27 mouse cellular contexts compared by ENCODE assay signal in the genomic region with DNA sequence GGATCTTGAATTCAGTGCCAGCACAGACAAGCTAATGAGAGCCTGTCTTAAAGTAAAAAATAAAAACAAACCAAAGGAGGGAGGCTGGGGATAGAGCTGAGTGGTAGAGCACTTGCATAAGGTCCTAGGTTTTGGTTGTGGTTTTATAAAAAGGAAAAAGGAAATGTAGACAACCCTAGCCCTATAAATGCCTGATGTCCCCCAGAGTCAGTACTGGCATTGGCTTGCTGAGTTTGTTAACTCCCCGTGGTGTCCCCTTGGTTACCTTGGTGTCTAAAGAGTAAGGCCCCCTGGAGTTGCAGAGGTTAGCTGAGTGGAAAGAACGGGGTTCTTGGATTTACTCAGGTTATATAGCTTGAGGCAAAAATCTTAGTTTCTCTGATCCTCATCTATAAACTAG. TPM values are rescaled to one million over a fixed set of nuclear protein-coding genes. Genes with fewer than 3 reads are reported as not detected.
DNase-seq lines count a peak whose midpoint lies in the region; ATAC-seq and TF ChIP-seq lines count a peak whose summit lies in the region.
"Had no signal": no experiment of that assay in that cellular context is flagged by ENCODE, and none has a peak within 500 bp of the region (broad histone marks: within the 10 kb centered on the region; RNA-seq: fewer than 3 reads in every experiment).

No protein-coding gene starts in this region.

- no peak overlapping the region for H3K4me3 ChIP-seq in kidney, embryonic 15.5 days (replicated peaks)
- H3K4me3 ChIP-seq in ES-E14 (ENCODE audit: insufficient read depth in 1 of 2, low read depth in 1 of 2, low read length in 2 of 2, poor library complexity in 1 of 2, severe bottlenecking in 1 of 2): no peak overlapping the region
- H3K4me3 ChIP-seq: embryonic facial prominence, embryonic 15.5 days; forebrain, embryonic 12.5 days; gastrocnemius, adult 2 months; heart, embryonic 10.5 days; hindbrain, embryonic 13.5 days had no signal

- H3K27ac ChIP-seq in kidney, embryonic 15.5 days: 0 out of 2 replicates have a peak overlapping the region, but pooled peaks have one; percentile 37
- peak overlapping the region; percentile 7; the same call in 1 of the 2 replicates for H3K27ac ChIP-seq in ES-E14 (ENCODE audit: insufficient read depth, low read depth, low read length, poor library complexity, severe bottlenecking)
- H3K27ac ChIP-seq: embryonic facial prominence, embryonic 15.5 days; forebrain, embryonic 12.5 days; gastrocnemius, adult 2 months; heart, embryonic 10.5 days; hindbrain, embryonic 13.5 days; hindbrain, postnatal 0 days had no signal

- 35% methylated on average over 2 of the region's 2 CpGs for WGBS in kidney, embryonic 15.5 days

- no peak for DNase-seq in kidney, postnatal 4 days
- peak; percentile 58 for DNase-seq in 416B (ENCODE audit: low read depth)
- no peak for DNase-seq in ES-E14 (ENCODE audit: low read depth, low spot score)
- DNase-seq in left cerebral cortex, postnatal 25 days (ENCODE audit: low spot score in 2 of 2): no peak
- no peak for DNase-seq in left cerebral cortex, postnatal 10 days (ENCODE audit: extremely low spot score in 1 of 2, low spot score in 2 of 2)
- DNase-seq in frontal cortex, adult 2 months (ENCODE audit: extremely low spot score in 1 of 2, low spot score in 1 of 2): no peak
- DNase-seq: adrenal gland, adult 2 months; adrenal gland, postnatal 25 days; cerebellum, adult 18-20 months; cerebellum, adult 9-11 months; cerebellum, postnatal 36 days; embryo, embryonic 11 days; forebrain, postnatal 0 days; gastrocnemius, adult 2 months; gastrocnemius, postnatal 36 days; heart, adult 18-20 months; heart, postnatal 10 days; heart, postnatal 4 days had no signal

- in situ Hi-C loops in ES-E14 (cut with MboI; ENCODE audit: low sequenced_read_pairs in 2 of 2, unreplicated experiment in 2 of 2): no loop called here

- H3K4me2 ChIP-seq in kidney, embryonic 15.5 days: no peak overlapping the region
- H3K4me2 ChIP-seq: embryonic facial prominence, embryonic 15.5 days; forebrain, embryonic 12.5 days; hindbrain, embryonic 13.5 days had no signal

- intact Hi-C loops in left cerebral cortex, postnatal 25 days (cut with DNase I): no loop called here
- intact Hi-C loops in left cerebral cortex, postnatal 10 days (cut with DNase I): no loop called here

- H3K4me1 ChIP-seq in kidney, embryonic 15.5 days: peaks cover 15% of the 10 kb centered on the region; the same call in 1 of the 2 replicates
- H3K4me1 ChIP-seq in ES-E14 (ENCODE audit: control insufficient read depth in 2 of 2, insufficient read depth in 2 of 2, low read length in 2 of 2, poor library complexity in 1 of 2): peaks cover 4 to 5% of the 10 kb centered on the region in 2 experiments; a peak in 2 of 4 replicates

- no peak overlapping the region for H3K9ac ChIP-seq in kidney, embryonic 15.5 days
- no peak overlapping the region for H3K9ac ChIP-seq in ES-E14 (ENCODE audit: insufficient read depth, low read depth, low read length, poor library complexity, severe bottlenecking)
- H3K9ac ChIP-seq: embryonic facial prominence, embryonic 15.5 days; forebrain, embryonic 12.5 days; forebrain, postnatal 0 days; hindbrain, embryonic 13.5 days had no signal

- H3K9me3 ChIP-seq in kidney, embryonic 15.5 days (replicated peaks): no peaks in the 10 kb centered on the region
- no peaks in the 10 kb centered on the region for H3K9me3 ChIP-seq in ES-E14 (ENCODE audit: control insufficient read depth, insufficient read depth, low read depth, low read length)
- H3K9me3 ChIP-seq: embryonic facial prominence, embryonic 15.5 days; forebrain, embryonic 12.5 days; heart, embryonic 10.5 days; hindbrain, embryonic 13.5 days had no signal

- no peak for ATAC-seq in kidney, embryonic 15.5 days (replicated peaks; ENCODE audit: low FRiP score)
- peak; percentile 90 for ATAC-seq in granulocyte monocyte progenitor cell, adult 5-6 weeks (replicated peaks; ENCODE audit: poor library complexity, severe bottlenecking)
- ATAC-seq: forebrain, postnatal 0 days; hindbrain, postnatal 0 days had no signal

- no peaks in the 10 kb centered on the region for H3K36me3 ChIP-seq in kidney, embryonic 15.5 days
- no peaks in the 10 kb centered on the region for H3K36me3 ChIP-seq in ES-E14 (ENCODE audit: control insufficient read depth, insufficient read depth, low read length, poor library complexity, severe bottlenecking)
- H3K36me3 ChIP-seq: embryonic facial prominence, embryonic 15.5 days; forebrain, embryonic 12.5 days; heart, embryonic 10.5 days; hindbrain, embryonic 13.5 days had no signal

- no peaks in the 10 kb centered on the region for H3K27me3 ChIP-seq in kidney, embryonic 15.5 days
- H3K27me3 ChIP-seq: CH12.LX; embryonic facial prominence, embryonic 15.5 days; forebrain, embryonic 12.5 days; hindbrain, embryonic 13.5 days had no signal

TF ChIP-seq in ES-E14, 5 proteins besides CTCF, POLR2A, EP300 and RAD21:
- no peak for TF ChIP-seq MAFK (IDR thresholded peaks at IDR 0.05; ENCODE audit: insufficient read depth, low read depth, low read length)
- TF ChIP-seq CHD2 (IDR thresholded peaks at IDR 0.05; ENCODE audit: low read depth, low read length): no peak
- TF ChIP-seq ZC3H11A (IDR thresholded peaks at IDR 0.05; ENCODE audit: borderline replicate concordance, low read depth, low read length): no peak
- no peak for TF ChIP-seq HCFC1 (IDR thresholded peaks at IDR 0.05; ENCODE audit: borderline replicate concordance, insufficient read depth, low read length)
- TF ChIP-seq ZNF384 (IDR thresholded peaks at IDR 0.05; ENCODE audit: low read depth, low read length): no peak

RNA-seq across cellular contexts. Expression of gene Fmnl2, which starts 55.7 kb away (rescaled TPM):
- 7.7 and 8.0 TPM in 2 replicates for polyA plus RNA-seq in kidney, embryonic 15.5 days (2015; fragmentation: Nextera tagmentation; extraction: Ambion mirVana)
- 12.3 and 13.6 TPM in 2 replicates for total RNA-seq in ES-E14 (2012; rRNA removed)
- total RNA-seq in granulocyte monocyte progenitor cell, adult 5-6 weeks (2014; fragmentation: Nextera tagmentation): 4.0 and 5.7 TPM in 2 replicates
- 3.8 and 4.4 TPM in 2 replicates for total RNA-seq in granulocyte monocyte progenitor cell, adult 5-6 weeks (2017)
- 10 to 100 TPM; 45.5 to 46.8 TPM for total RNA-seq in left cerebral cortex, postnatal 25 days (2021)
- 10 to 100 TPM; 41.5 to 42.7 TPM for total RNA-seq in left cerebral cortex, postnatal 10 days (2021)
- 26.7 and 30.1 TPM in 2 replicates for polyA plus RNA-seq in frontal cortex, adult 2 months (2012; rRNA removed)
- total RNA-seq: MEL had no signal
